Mouse (Mus musculus): Measurements from ENCODE around the gene Mkks. TPM values are rescaled to one million over a fixed set of nuclear protein-coding genes. Genes with fewer than 3 reads are reported as not detected.

The Mkks gene
- polyA plus RNA-seq, 1 experiment from 2014 or later, result 5.0 TPM

- no peaks in the 10 kb centered on the region for H3K4me1 ChIP-seq (ENCODE audit: insufficient read depth)
- no peaks in the 10 kb centered on the region for H3K9me3 ChIP-seq (ENCODE audit: low read length)
- DNase-seq, result no peak
- ATAC-seq, result no peak
- no peaks in the 10 kb centered on the region for H3K36me3 ChIP-seq (replicated peaks; ENCODE audit: insufficient read depth, low read length)
- no peak overlapping the region for H3K27ac ChIP-seq (ENCODE audit: low read depth)
- H3K9ac ChIP-seq (replicated peaks), result no peak overlapping the region
- H3K4me2 ChIP-seq (ENCODE audit: low read depth, low read length), result no peak overlapping the region
- no peaks in the 10 kb centered on the region for H3K27me3 ChIP-seq (ENCODE audit: insufficient read depth, low read length)
- 88% methylated on average over 1 of the region's 1 CpGs for WGBS (ENCODE audit: insufficient replicate concordance)
- TF ChIP-seq CTCF (IDR thresholded peaks at IDR 0.05; ENCODE audit: low read depth) (no peak), EP300 (IDR thresholded peaks at IDR 0.05; ENCODE audit: low read depth) (no peak)
- no peak overlapping the region for H3K4me3 ChIP-seq (ENCODE audit: low read depth, low read length)
Observed at GRCm38 (mm10) chr2:136919433-136919832, 28.2 kb upstream of the Mkks start.

- Histone ChIP-seq H3K4me1 (ENCODE audit: insufficient read depth) (no peaks in the 10 kb centered on the region), H3K9ac (replicated peaks) (no peak overlapping the region), H3K4me3 (ENCODE audit: low read depth, low read length) (no peak overlapping the region), H3K27me3 (ENCODE audit: insufficient read depth, low read length) (no peaks in the 10 kb centered on the region), H3K4me2 (ENCODE audit: low read depth, low read length) (no peak overlapping the region), H3K36me3 (replicated peaks; ENCODE audit: insufficient read depth, low read length) (no peaks in the 10 kb centered on the region), H3K27ac (ENCODE audit: low read depth) (no peak overlapping the region), H3K9me3 (ENCODE audit: low read length) (no peaks in the 10 kb centered on the region)
- ATAC-seq (no peak), DNase-seq (no peak)
- WGBS (ENCODE audit: insufficient replicate concordance), result 57% methylated on average over 3 of the region's 3 CpGs
- TF ChIP-seq EP300 (IDR thresholded peaks at IDR 0.05; ENCODE audit: low read depth) (no peak), CTCF (IDR thresholded peaks at IDR 0.05; ENCODE audit: low read depth) (peak; percentile 54)
Observed at GRCm38 (mm10) chr2:136914334-136914902, 23.2 kb upstream of the Mkks start.

GRCm38 (mm10) chr2:136913021-136913420 is 21.8 kb upstream of the Mkks start:
- TF ChIP-seq EP300 (IDR thresholded peaks at IDR 0.05; ENCODE audit: low read depth) (no peak), CTCF (IDR thresholded peaks at IDR 0.05; ENCODE audit: low read depth) (no peak)
- no peaks in the 10 kb centered on the region for H3K4me1 ChIP-seq (ENCODE audit: insufficient read depth)
- no peak for ATAC-seq
- no peak overlapping the region for H3K4me2 ChIP-seq (ENCODE audit: low read depth, low read length)
- no peaks in the 10 kb centered on the region for H3K9me3 ChIP-seq (ENCODE audit: low read length)
- H3K36me3 ChIP-seq (replicated peaks; ENCODE audit: insufficient read depth, low read length), result no peaks in the 10 kb centered on the region
- 78% methylated on average over 3 of the region's 3 CpGs for WGBS (ENCODE audit: insufficient replicate concordance)
- no peak overlapping the region for H3K9ac ChIP-seq (replicated peaks)
- DNase-seq, result no peak
- no peak overlapping the region for H3K27ac ChIP-seq (ENCODE audit: low read depth)
- H3K27me3 ChIP-seq (ENCODE audit: insufficient read depth, low read length), result no peaks in the 10 kb centered on the region
- H3K4me3 ChIP-seq (ENCODE audit: low read depth, low read length), result no peak overlapping the region

GRCm38 (mm10) chr2:136911958-136912411 is 20.8 kb upstream of the Mkks start:
- Histone ChIP-seq H3K4me1 (ENCODE audit: insufficient read depth) (no peaks in the 10 kb centered on the region), H3K27ac (ENCODE audit: low read depth) (no peak overlapping the region), H3K4me2 (ENCODE audit: low read depth, low read length) (no peak overlapping the region), H3K4me3 (ENCODE audit: low read depth, low read length) (no peak overlapping the region), H3K9me3 (ENCODE audit: low read length) (no peaks in the 10 kb centered on the region), H3K27me3 (ENCODE audit: insufficient read depth, low read length) (no peaks in the 10 kb centered on the region), H3K9ac (replicated peaks) (no peak overlapping the region), H3K36me3 (replicated peaks; ENCODE audit: insufficient read depth, low read length) (no peaks in the 10 kb centered on the region)
- DNase-seq (no peak), ATAC-seq (no peak)
- 29% methylated on average over 4 of the region's 4 CpGs for WGBS (ENCODE audit: insufficient replicate concordance)
- no peak for TF ChIP-seq EP300 (IDR thresholded peaks at IDR 0.05; ENCODE audit: low read depth)
- TF ChIP-seq CTCF (IDR thresholded peaks at IDR 0.05; ENCODE audit: low read depth), result no peak

GRCm38 (mm10) chr2:136909298-136909697 is 18.1 kb upstream of the Mkks start:
- ATAC-seq (no peak), DNase-seq (no peak)
- WGBS (ENCODE audit: insufficient replicate concordance), result 67% methylated on average over 2 of the region's 2 CpGs
- Histone ChIP-seq H3K4me1 (ENCODE audit: insufficient read depth) (no peaks in the 10 kb centered on the region), H3K27ac (ENCODE audit: low read depth) (no peak overlapping the region), H3K9me3 (ENCODE audit: low read length) (no peaks in the 10 kb centered on the region), H3K4me3 (ENCODE audit: low read depth, low read length) (no peak overlapping the region), H3K9ac (replicated peaks) (no peak overlapping the region), H3K36me3 (replicated peaks; ENCODE audit: insufficient read depth, low read length) (peaks cover 8% of the 10 kb centered on the region; the same call in 1 of the 2 replicates), H3K4me2 (ENCODE audit: low read depth, low read length) (no peak overlapping the region), H3K27me3 (ENCODE audit: insufficient read depth, low read length) (no peaks in the 10 kb centered on the region)
- TF ChIP-seq CTCF (IDR thresholded peaks at IDR 0.05; ENCODE audit: low read depth), result no peak
- no peak for TF ChIP-seq EP300 (IDR thresholded peaks at IDR 0.05; ENCODE audit: low read depth)

- no peak for ATAC-seq
- DNase-seq, result no peak
- no peak overlapping the region for H3K27ac ChIP-seq (ENCODE audit: low read depth)
- WGBS (ENCODE audit: insufficient replicate concordance), result 88% methylated on average over 3 of the region's 3 CpGs
- no peaks in the 10 kb centered on the region for H3K4me1 ChIP-seq (ENCODE audit: insufficient read depth)
- peaks cover 8% of the 10 kb centered on the region; the same call in 1 of the 2 replicates for H3K36me3 ChIP-seq (replicated peaks; ENCODE audit: insufficient read depth, low read length)
- H3K27me3 ChIP-seq (ENCODE audit: insufficient read depth, low read length), result no peaks in the 10 kb centered on the region
- no peaks in the 10 kb centered on the region for H3K9me3 ChIP-seq (ENCODE audit: low read length)
- H3K9ac ChIP-seq (replicated peaks), result no peak overlapping the region
- no peak overlapping the region for H3K4me2 ChIP-seq (ENCODE audit: low read depth, low read length)
- TF ChIP-seq CTCF (IDR thresholded peaks at IDR 0.05; ENCODE audit: low read depth) (no peak), EP300 (IDR thresholded peaks at IDR 0.05; ENCODE audit: low read depth) (no peak)
- H3K4me3 ChIP-seq (ENCODE audit: low read depth, low read length), result no peak overlapping the region
Observed at GRCm38 (mm10) chr2:136908596-136908995, 17.4 kb upstream of the Mkks start.

Data from liver, postnatal 0 days (tissue).